Mouse (Mus musculus): Measurements from ENCODE around the gene Lrrc41.

The Lrrc41 gene

GRCm38 (mm10) chr4:116076369-116077231 is 1.5 kb downstream of the Lrrc41 start:
- intact Hi-C loops (cut with DNase I) = no loop called here

- intact Hi-C loops (cut with DNase I) = no loop called here
These were observed 2.4 kb downstream of the Lrrc41 start for GRCm38 (mm10) chr4:116077240-116078095.

- intact Hi-C loops (cut with DNase I) = no loop called here
These were observed 13.6 kb downstream of the Lrrc41 start for GRCm38 (mm10) chr4:116088510-116089249.

- intact Hi-C loops (cut with DNase I) = no loop called here
These were observed 21.2 kb downstream of the Lrrc41 start for GRCm38 (mm10) chr4:116096291-116096690.

- intact Hi-C loops (cut with DNase I) = no loop called here
These were observed 22.1 kb downstream of the Lrrc41 start for GRCm38 (mm10) chr4:116097211-116097610.

GRCm38 (mm10) chr4:116100959-116101358 is 25.9 kb downstream of the Lrrc41 start:
- intact Hi-C loops (cut with DNase I) = no loop called here

GRCm38 (mm10) chr4:116105278-116105677 is 30.2 kb downstream of the Lrrc41 start:
- intact Hi-C loops (cut with DNase I) = no loop called here

GRCm38 (mm10) chr4:116110695-116111094 is 35.6 kb downstream of the Lrrc41 start:
- intact Hi-C loops (cut with DNase I) = no loop called here

GRCm38 (mm10) chr4:116111486-116111885 is 36.4 kb downstream of the Lrrc41 start:
- intact Hi-C loops (cut with DNase I) = no loop called here

- intact Hi-C loops (cut with DNase I) = no loop called here
These were observed 47.7 kb downstream of the Lrrc41 start for GRCm38 (mm10) chr4:116122762-116123161.

- intact Hi-C loops (cut with DNase I) = no loop called here
These were observed 48.8 kb downstream of the Lrrc41 start, which contains the start of the genes Rad54l and Pomgnt1 for GRCm38 (mm10) chr4:116123602-116124519. TSS of gene Rad54l (minus strand) at chr4:116123690. TSS of gene Pomgnt1 (plus strand) at chr4:116123840.

GRCm38 (mm10) chr4:116125803-116126386 is 50.8 kb downstream of the Lrrc41 start:
- intact Hi-C loops (cut with DNase I) = no loop called here

- intact Hi-C loops (cut with DNase I) = no loop called here
These were observed 52.9 kb downstream of the Lrrc41 start for GRCm38 (mm10) chr4:116127956-116128355.

GRCm38 (mm10) chr4:116133126-116133525 is 58.1 kb downstream of the Lrrc41 start:
- intact Hi-C loops (cut with DNase I) = no loop called here

GRCm38 (mm10) chr4:116134990-116135389 is 59.9 kb downstream of the Lrrc41 start:
- intact Hi-C loops (cut with DNase I) = no loop called here

GRCm38 (mm10) chr4:116137421-116137996 is 62.4 kb downstream of the Lrrc41 start:
- intact Hi-C loops (cut with DNase I) = no loop called here

GRCm38 (mm10) chr4:116140801-116141574 is 65.9 kb downstream of the Lrrc41 start:
- intact Hi-C loops (cut with DNase I) = no loop called here

- intact Hi-C loops (cut with DNase I) = no loop called here
These were observed 66.7 kb downstream of the Lrrc41 start for GRCm38 (mm10) chr4:116141736-116142135.

GRCm38 (mm10) chr4:116142269-116142668 is 67.2 kb downstream of the Lrrc41 start:
- intact Hi-C loops (cut with DNase I) = no loop called here
